Mouse (Mus musculus) C2C12 (cell line): ENCODE data around the gene Kif17. TPM values are rescaled to one million over a fixed set of nuclear protein-coding genes. Genes with fewer than 3 reads are reported as not detected.

Experiments
- H3K27me3 ChIP-seq: one replicate; pipeline ENCODE4 v1.6.1; 2011; ENCODE audit not compliant: control insufficient read depth, insufficient read depth, insufficient read length
- H3K36me3 ChIP-seq: one replicate; pipeline ENCODE4 v1.6.1; 2011; ENCODE audit not compliant: control insufficient read depth, insufficient read depth
- H3K4me3 ChIP-seq: one replicate; pipeline ENCODE4 v1.5.1; 2011; ENCODE audit warnings: mild to moderate bottlenecking, control low read depth; ENCODE audit not compliant: poor library complexity, insufficient read depth, severe bottlenecking
- H3K79me2 ChIP-seq: one replicate; pipeline ENCODE4 v1.6.1; 2011; ENCODE audit not compliant: control insufficient read depth, insufficient read depth
- H3K79me3 ChIP-seq: one replicate; pipeline ENCODE4 v1.6.1; 2011; ENCODE audit warnings: low read depth, control low read depth
- H3ac ChIP-seq: one replicate; pipeline ENCODE3; 2011; ENCODE audit warnings: low read depth; ENCODE audit not compliant: control insufficient read depth, insufficient read length
- CEBPB ChIP-seq: IDR thresholded peaks from one replicate; pipeline ENCODE4 v1.6.1; 2011; ENCODE audit warnings: low read depth, mild to moderate bottlenecking, control low read depth, moderate library complexity
- CTCF ChIP-seq: IDR thresholded peaks from one replicate; pipeline ENCODE4 v1.5.1; 2011; ENCODE audit not compliant: control insufficient read depth, insufficient read depth, insufficient read length
- FOSL1 ChIP-seq: IDR thresholded peaks from one replicate; pipeline ENCODE4 v1.8.0; 2011; ENCODE audit warnings: mild to moderate bottlenecking, low read length; ENCODE audit not compliant: poor library complexity, insufficient read depth, severe bottlenecking
- MAX ChIP-seq: IDR thresholded peaks from one replicate; pipeline ENCODE4 v1.6.1; 2011; ENCODE audit warnings: mild to moderate bottlenecking, control low read depth
- MYOD1 ChIP-seq: IDR thresholded peaks from one replicate; pipeline ENCODE4 v1.6.1; 2011; ENCODE audit warnings: low read depth; ENCODE audit not compliant: control insufficient read depth, insufficient read length
- MYOG ChIP-seq: IDR thresholded peaks from one replicate; pipeline ENCODE4 v1.6.1; 2011; ENCODE audit not compliant: control insufficient read depth, insufficient read length; ENCODE audit errors: extremely low read depth
- USF1 ChIP-seq: IDR thresholded peaks from one replicate; pipeline ENCODE4 v1.6.1; 2011; ENCODE audit warnings: low read depth, mild to moderate bottlenecking, control low read depth, moderate library complexity
- long read RNA-seq, 2 experiments: library from polyadenylated mRNA; unstranded; transcript quantifications; one replicate each; pipeline ENCODE4 v2.0.0; 2019 to 2020
- polyA plus RNA-seq: library from polyadenylated mRNA; unstranded; fragments of >200 nt; fragmentation: generic; extraction: Trizol; gene quantifications from one replicate; pipeline ENCODE4 v1.2.1, GENCODE M21; 2012; ENCODE audit warnings: missing spikeins

Kif17 gene
- polyA plus RNA-seq, result 0.02 TPM
- long read RNA-seq, experiment 1, partial matches to known transcripts, result 0 of 1 reads
- long read RNA-seq, experiment 1, other reads (novel, unspliced or antisense), result 1 of 1 reads
- long read RNA-seq, experiment 2, partial matches to known transcripts, result 1 of 1 reads
- long read RNA-seq, experiment 2, other reads (novel, unspliced or antisense), result 0 of 1 reads

DNA sequence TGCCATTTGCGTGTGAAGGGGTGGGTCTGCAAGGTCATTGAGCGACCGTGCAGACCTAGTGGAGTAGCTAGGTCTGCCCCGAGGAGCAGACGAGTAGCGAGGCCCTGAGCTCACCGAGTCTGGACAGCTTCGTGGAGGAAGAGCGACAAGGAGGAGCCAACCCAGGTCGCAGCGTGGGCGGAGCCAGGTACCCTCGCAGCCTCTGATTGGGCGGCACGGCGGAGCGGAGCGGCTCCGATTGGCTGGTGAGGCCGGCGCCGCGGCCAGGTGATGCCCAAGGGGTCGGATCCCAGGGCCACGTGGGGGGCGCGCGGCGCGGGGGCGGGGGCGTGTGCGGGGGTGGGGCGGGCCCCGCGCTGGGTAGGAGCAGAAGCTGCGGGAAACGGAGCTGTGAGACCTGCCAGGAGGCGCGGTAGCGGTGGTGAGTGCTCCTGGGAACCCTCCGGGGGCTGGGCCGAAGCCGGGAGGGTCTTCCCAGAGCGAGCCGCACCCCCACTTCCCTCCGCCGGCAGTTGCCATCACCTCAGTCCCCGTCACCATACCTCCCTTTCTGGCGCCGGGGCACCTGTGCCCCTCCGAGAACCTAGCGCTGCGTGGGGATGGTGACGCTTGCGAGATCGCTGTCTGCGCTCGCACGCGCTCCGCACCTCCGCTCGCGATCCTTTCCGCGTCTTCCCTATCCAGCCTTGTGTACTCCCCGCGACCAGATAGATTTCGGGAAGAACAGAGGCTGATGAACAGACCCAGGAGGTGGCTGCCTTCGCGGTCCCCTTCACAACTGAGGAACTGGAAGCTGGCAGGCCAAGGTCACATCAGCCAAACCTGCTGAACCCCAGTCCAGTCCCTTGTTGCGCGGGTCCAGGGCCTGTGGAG, at the start of gene Kif17, which contains the start of gene Sh2d5:
Gene Kif17, plus strand, starts transcription at position 348 of the 873 bp plus-strand sequence.
Gene Sh2d5, plus strand, starts transcription at position 316 of the 873 bp plus-strand sequence.
- H3K79me3 ChIP-seq, result no peaks in the 10 kb centered on the region
- no peak within 1 kb of the TSS for H3K4me3 ChIP-seq
- H3ac ChIP-seq, result no peak within 1 kb of the TSS
- no peaks in the 10 kb centered on the region for H3K27me3 ChIP-seq
- TF ChIP-seq MAX (no peak), MYOG (no peak), USF1 (no peak), CEBPB (no peak), CTCF (no peak), FOSL1 (no peak), MYOD1 (no peak)
- no peaks in the 10 kb centered on the region for H3K79me2 ChIP-seq
- H3K36me3 ChIP-seq, result peaks cover 11% of the 10 kb centered on the region

GRCm38 (mm10) chr4:138200769-138201168, 49.5 kb upstream of the Kif17 start:
- Histone ChIP-seq H3K79me2 (no peaks in the 10 kb centered on the region), H3K4me3 (no peak overlapping the region), H3K36me3 (peaks cover 60% of the 10 kb centered on the region), H3ac (no peak overlapping the region), H3K27me3 (no peaks in the 10 kb centered on the region), H3K79me3 (no peaks in the 10 kb centered on the region)
- TF ChIP-seq CTCF (no peak), FOSL1 (no peak), USF1 (no peak), MYOG (no peak), MYOD1 (no peak), MAX (no peak), CEBPB (no peak)

- Histone ChIP-seq H3K4me3 (no peak overlapping the region), H3K36me3 (peaks cover 59% of the 10 kb centered on the region), H3K79me3 (no peaks in the 10 kb centered on the region), H3K27me3 (no peaks in the 10 kb centered on the region), H3ac (no peak overlapping the region), H3K79me2 (no peaks in the 10 kb centered on the region)
- TF ChIP-seq FOSL1, result no peak
Observed at GRCm38 (mm10) chr4:138201696-138202095, 48.5 kb upstream of the Kif17 start.

- Histone ChIP-seq H3K79me3 (no peaks in the 10 kb centered on the region), H3K27me3 (no peaks in the 10 kb centered on the region), H3K79me2 (no peaks in the 10 kb centered on the region), H3K4me3 (no peak overlapping the region), H3K36me3 (peaks cover 22% of the 10 kb centered on the region), H3ac (no peak overlapping the region)
- TF ChIP-seq CEBPB (no peak), CTCF (no peak), USF1 (no peak), MYOG (no peak), FOSL1 (no peak), MYOD1 (no peak), MAX (no peak)
Observed at GRCm38 (mm10) chr4:138210116-138210515, 40.1 kb upstream of the Kif17 start.

DNA sequence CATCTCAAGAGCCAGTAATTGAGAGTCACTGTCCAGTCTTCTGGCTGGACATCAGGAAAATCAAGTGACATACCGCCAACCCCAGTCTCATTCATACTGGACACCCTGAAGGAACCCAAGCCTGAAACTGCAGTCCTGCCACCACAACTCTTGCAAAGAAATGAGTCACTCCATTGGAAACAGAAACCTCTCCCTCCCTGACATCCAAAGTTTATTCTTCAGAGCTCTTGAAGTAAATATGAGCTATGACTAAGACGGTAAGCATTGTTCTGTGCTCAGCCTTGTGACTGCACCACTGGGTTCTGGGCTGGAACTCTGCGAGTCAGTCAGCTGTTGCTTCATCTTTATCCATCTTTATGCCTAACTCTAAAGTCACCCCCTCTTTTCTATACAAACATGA, 36.4 kb upstream of the Kif17 start:
- Histone ChIP-seq H3K27me3 (no peaks in the 10 kb centered on the region), H3ac (no peak overlapping the region), H3K79me3 (peaks cover 16% of the 10 kb centered on the region), H3K79me2 (peaks cover 24% of the 10 kb centered on the region), H3K36me3 (peaks cover 10% of the 10 kb centered on the region), H3K4me3 (no peak overlapping the region)
- no peak for TF ChIP-seq FOSL1
- TF ChIP-seq USF1, result no peak
- no peak for TF ChIP-seq MYOG
- TF ChIP-seq MAX, result no peak
